Mouse (Mus musculus): ENCODE measurements at regions not wholly inside any gene's neighbourhood (a gene's known extent, or its start where the extent isn't known, plus 50 kb on each side); places are given as distances from the start of the nearest gene placed in this dataset.

GRCm38 (mm10) chr8:12499658-12500057 lies 73.2 kb upstream of the Spaca7 start:
- no peak overlapping the region for H3K9ac ChIP-seq (ENCODE audit: low read depth, poor library complexity, severe bottlenecking)
- TF ChIP-seq POLR2A (IDR thresholded peaks at IDR 0.05; ENCODE audit: insufficient read depth, low read length) (no peak), EP300 (IDR thresholded peaks at IDR 0.05; ENCODE audit: insufficient read depth, low read depth, low read length) (peak; percentile 95)
- no peaks in the 10 kb centered on the region for H3K36me3 ChIP-seq (ENCODE audit: control insufficient read depth, insufficient read depth, low read length, poor library complexity, severe bottlenecking)
- no peak overlapping the region for H3K4me3 ChIP-seq (ENCODE audit: low read depth, low read length)
- H3K9me3 ChIP-seq (replicated peaks; ENCODE audit: control insufficient read depth, insufficient read depth, low read length, poor library complexity, severe bottlenecking) = no peaks in the 10 kb centered on the region
- no peaks in the 10 kb centered on the region for H3K27me3 ChIP-seq (ENCODE audit: control insufficient read depth, insufficient read depth, low read length, poor library complexity, severe bottlenecking)
- peak overlapping the region; percentile 67 for H3K27ac ChIP-seq (ENCODE audit: insufficient read depth, low read length)
- H3K4me1 ChIP-seq (ENCODE audit: control insufficient read depth, insufficient read depth, low read length) = peaks cover 16% of the 10 kb centered on the region

DNA sequence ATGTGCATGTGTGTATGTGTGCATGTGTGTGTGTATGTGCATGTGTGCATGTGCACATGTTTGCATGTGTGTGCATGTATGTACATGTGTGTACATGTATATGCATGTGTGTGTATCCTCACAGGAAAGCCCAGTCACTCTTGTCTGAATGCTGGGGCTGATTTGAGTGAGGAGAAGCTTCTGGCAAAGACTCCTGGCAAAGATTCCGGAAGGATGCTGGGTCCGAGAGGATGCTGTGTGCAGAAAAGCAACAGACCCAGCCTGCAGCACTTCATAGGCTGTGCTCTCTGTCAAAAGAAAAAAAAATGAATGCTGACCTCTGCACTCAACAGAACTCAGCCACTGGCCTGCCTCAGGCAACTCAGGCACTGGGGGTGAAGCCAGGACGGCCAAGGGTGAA lies 72.5 kb upstream of the Spaca7 start:
- Histone ChIP-seq H3K27me3 (ENCODE audit: control insufficient read depth, insufficient read depth, low read length, poor library complexity, severe bottlenecking) (no peaks in the 10 kb centered on the region), H3K4me1 (ENCODE audit: control insufficient read depth, insufficient read depth, low read length) (peaks cover 16% of the 10 kb centered on the region), H3K9me3 (replicated peaks; ENCODE audit: control insufficient read depth, insufficient read depth, low read length, poor library complexity, severe bottlenecking) (no peaks in the 10 kb centered on the region), H3K27ac (ENCODE audit: insufficient read depth, low read length) (peak overlapping the region; percentile 39; the same call in 1 of the 2 replicates), H3K9ac (ENCODE audit: low read depth, poor library complexity, severe bottlenecking) (no peak overlapping the region), H3K4me3 (ENCODE audit: low read depth, low read length) (no peak overlapping the region), H3K36me3 (ENCODE audit: control insufficient read depth, insufficient read depth, low read length, poor library complexity, severe bottlenecking) (no peaks in the 10 kb centered on the region)
- TF ChIP-seq CTCF (IDR thresholded peaks at IDR 0.05; ENCODE audit: low read depth, low read length) (no peak), POLR2A (IDR thresholded peaks at IDR 0.05; ENCODE audit: insufficient read depth, low read length) (no peak), EP300 (IDR thresholded peaks at IDR 0.05; ENCODE audit: insufficient read depth, low read depth, low read length) (no peak)

- Histone ChIP-seq H3K4me3 (ENCODE audit: low read depth, low read length) (no peak overlapping the region), H3K36me3 (ENCODE audit: control insufficient read depth, insufficient read depth, low read length, poor library complexity, severe bottlenecking) (no peaks in the 10 kb centered on the region), H3K27ac (ENCODE audit: insufficient read depth, low read length) (peak overlapping the region; percentile 27)
Measured at GRCm38 (mm10) chr8:12501824-12502223, 71.0 kb upstream of the Spaca7 start.

DNA sequence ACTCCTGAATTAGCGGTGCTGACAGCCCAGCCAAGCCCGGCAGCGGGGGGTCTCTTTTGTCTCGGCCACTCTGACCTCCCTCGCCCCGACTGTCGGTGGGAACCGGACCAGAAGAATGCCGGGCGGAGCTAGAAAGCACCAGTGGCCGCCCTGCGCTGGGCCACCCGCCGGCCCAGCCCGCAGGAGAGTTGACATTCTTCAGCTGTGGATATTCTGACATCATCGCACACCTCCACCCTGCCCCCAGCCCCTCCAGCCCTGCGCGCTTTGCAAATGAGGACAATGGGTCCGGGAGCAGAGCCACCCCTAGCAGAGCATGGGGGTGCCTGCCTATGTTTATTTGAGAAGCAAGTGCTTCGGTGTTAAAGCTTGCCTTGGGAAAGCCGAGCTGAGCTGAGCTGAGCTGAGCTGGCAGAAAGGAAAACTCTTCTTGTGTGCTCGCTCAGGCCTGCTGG lies 70.5 kb upstream of the Spaca7 start:
- TF ChIP-seq EP300 (IDR thresholded peaks at IDR 0.05; ENCODE audit: insufficient read depth, low read depth, low read length) (peak; percentile 98), CTCF (IDR thresholded peaks at IDR 0.05; ENCODE audit: low read depth, low read length) (no peak), POLR2A (IDR thresholded peaks at IDR 0.05; ENCODE audit: insufficient read depth, low read length) (no peak)
- peak overlapping the region; percentile 90 for H3K27ac ChIP-seq (ENCODE audit: insufficient read depth, low read length)

More at GRCm38 (mm10) chr8:12501824-12502223, 71.0 kb upstream of the Spaca7 start:
- H3K9ac ChIP-seq (ENCODE audit: low read depth, poor library complexity, severe bottlenecking) = no peak overlapping the region
- H3K27me3 ChIP-seq (ENCODE audit: control insufficient read depth, insufficient read depth, low read length, poor library complexity, severe bottlenecking) = no peaks in the 10 kb centered on the region
- H3K4me1 ChIP-seq (ENCODE audit: control insufficient read depth, insufficient read depth, low read length) = peaks cover 21% of the 10 kb centered on the region
- H3K9me3 ChIP-seq (replicated peaks; ENCODE audit: control insufficient read depth, insufficient read depth, low read length, poor library complexity, severe bottlenecking) = no peaks in the 10 kb centered on the region
- TF ChIP-seq CTCF (IDR thresholded peaks at IDR 0.05; ENCODE audit: low read depth, low read length) = no peak
- no peak for TF ChIP-seq EP300 (IDR thresholded peaks at IDR 0.05; ENCODE audit: insufficient read depth, low read depth, low read length)
- no peak for TF ChIP-seq POLR2A (IDR thresholded peaks at IDR 0.05; ENCODE audit: insufficient read depth, low read length)

DNA sequence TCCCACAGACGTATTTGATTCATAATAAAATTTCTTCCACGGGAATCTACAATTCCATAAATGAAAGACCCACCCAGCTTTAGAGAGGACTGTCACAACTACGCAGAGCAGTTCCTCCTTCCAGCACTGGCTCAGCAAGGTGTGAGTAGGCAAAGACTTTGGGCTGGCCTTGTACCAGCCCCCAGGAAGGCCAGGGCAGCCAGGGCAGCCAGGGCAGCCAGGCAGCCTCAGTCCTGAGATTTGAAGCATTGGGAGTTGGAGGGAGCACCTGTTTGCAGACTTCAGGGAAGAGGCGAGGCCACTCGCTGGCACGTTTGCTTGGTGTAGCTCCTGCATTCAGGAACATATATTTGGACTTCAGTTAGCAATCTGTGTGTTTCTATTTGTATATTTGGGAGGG lies 70.0 kb upstream of the Spaca7 start:
- Histone ChIP-seq H3K36me3 (ENCODE audit: control insufficient read depth, insufficient read depth, low read length, poor library complexity, severe bottlenecking) (no peaks in the 10 kb centered on the region), H3K9me3 (replicated peaks; ENCODE audit: control insufficient read depth, insufficient read depth, low read length, poor library complexity, severe bottlenecking) (no peaks in the 10 kb centered on the region), H3K4me1 (ENCODE audit: control insufficient read depth, insufficient read depth, low read length) (peaks cover 19% of the 10 kb centered on the region), H3K9ac (ENCODE audit: low read depth, poor library complexity, severe bottlenecking) (peak overlapping the region; percentile 68), H3K27me3 (ENCODE audit: control insufficient read depth, insufficient read depth, low read length, poor library complexity, severe bottlenecking) (no peaks in the 10 kb centered on the region), H3K4me3 (ENCODE audit: low read depth, low read length) (0 out of 2 replicates have a peak overlapping the region, but pooled peaks have one; percentile 9), H3K27ac (ENCODE audit: insufficient read depth, low read length) (peak overlapping the region; percentile 90)
- no peak for TF ChIP-seq EP300 (IDR thresholded peaks at IDR 0.05; ENCODE audit: insufficient read depth, low read depth, low read length)

More for the DNA sequence above, 70.5 kb upstream of the Spaca7 start:
- Histone ChIP-seq H3K36me3 (ENCODE audit: control insufficient read depth, insufficient read depth, low read length, poor library complexity, severe bottlenecking) (no peaks in the 10 kb centered on the region), H3K4me3 (ENCODE audit: low read depth, low read length) (peak overlapping the region; percentile 2; the same call in 1 of the 2 replicates), H3K9ac (ENCODE audit: low read depth, poor library complexity, severe bottlenecking) (peak overlapping the region; percentile 68), H3K4me1 (ENCODE audit: control insufficient read depth, insufficient read depth, low read length) (peaks cover 21% of the 10 kb centered on the region), H3K27me3 (ENCODE audit: control insufficient read depth, insufficient read depth, low read length, poor library complexity, severe bottlenecking) (no peaks in the 10 kb centered on the region), H3K9me3 (replicated peaks; ENCODE audit: control insufficient read depth, insufficient read depth, low read length, poor library complexity, severe bottlenecking) (no peaks in the 10 kb centered on the region)

DNA sequence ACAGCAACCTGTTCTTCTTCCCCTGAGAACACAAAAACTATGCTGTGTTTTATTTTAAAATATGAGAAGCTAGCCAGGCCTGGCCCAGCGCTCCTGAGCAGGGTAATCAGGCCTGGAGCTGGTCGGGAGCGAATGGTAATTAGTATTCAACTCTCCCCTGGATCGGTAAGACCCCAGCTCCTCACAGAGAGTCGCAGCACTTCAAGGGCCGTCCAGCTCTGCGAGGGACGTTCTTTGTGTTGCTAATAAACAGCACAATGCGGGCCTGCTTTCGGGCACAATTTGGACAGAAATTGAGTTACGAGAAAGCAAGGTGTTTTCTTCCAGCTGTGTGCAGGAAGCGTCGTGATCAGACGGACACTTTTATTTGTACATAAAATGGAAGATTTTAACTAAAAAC lies 69.5 kb upstream of the Spaca7 start:
- Histone ChIP-seq H3K36me3 (ENCODE audit: control insufficient read depth, insufficient read depth, low read length, poor library complexity, severe bottlenecking) (no peaks in the 10 kb centered on the region), H3K9me3 (replicated peaks; ENCODE audit: control insufficient read depth, insufficient read depth, low read length, poor library complexity, severe bottlenecking) (no peaks in the 10 kb centered on the region), H3K4me3 (ENCODE audit: low read depth, low read length) (no peak overlapping the region), H3K27me3 (ENCODE audit: control insufficient read depth, insufficient read depth, low read length, poor library complexity, severe bottlenecking) (no peaks in the 10 kb centered on the region), H3K9ac (ENCODE audit: low read depth, poor library complexity, severe bottlenecking) (peak overlapping the region; percentile 68), H3K27ac (ENCODE audit: insufficient read depth, low read length) (peak overlapping the region; percentile 90), H3K4me1 (ENCODE audit: control insufficient read depth, insufficient read depth, low read length) (peaks cover 17% of the 10 kb centered on the region)
- peak; percentile 99 for TF ChIP-seq EP300 (IDR thresholded peaks at IDR 0.05; ENCODE audit: insufficient read depth, low read depth, low read length)
- no peak for TF ChIP-seq POLR2A (IDR thresholded peaks at IDR 0.05; ENCODE audit: insufficient read depth, low read length)
